ENCODE assay signal across 8 mouse cellular contexts in genomic region chr2:151701231-151702145, GRCm38 (mm10). TPM values are rescaled to one million over a fixed set of nuclear protein-coding genes. Genes with fewer than 3 reads are reported as not detected.
DNase-seq lines count a peak whose midpoint lies in the region; ATAC-seq lines count a peak whose summit lies in the region.

TSS of gene Tmem74b (plus strand) at chr2:151702008.

- H3K27ac ChIP-seq in embryonic facial prominence, embryonic 13.5 days = no peak within 1 kb of the TSS
- H3K27ac ChIP-seq in limb, embryonic 10.5 days = peak within 1 kb of the TSS; percentile 80

- H3K4me3 ChIP-seq in embryonic facial prominence, embryonic 13.5 days = peak within 1 kb of the TSS; percentile 71
- peak within 1 kb of the TSS; percentile 74 for H3K4me3 ChIP-seq in limb, embryonic 10.5 days

- H3K36me3 ChIP-seq in embryonic facial prominence, embryonic 13.5 days = no peaks in the 10 kb centered on the region
- H3K36me3 ChIP-seq in limb, embryonic 10.5 days = no peaks in the 10 kb centered on the region

- H3K9me3 ChIP-seq in embryonic facial prominence, embryonic 13.5 days = no peaks in the 10 kb centered on the region
- no peaks in the 10 kb centered on the region for H3K9me3 ChIP-seq in limb, embryonic 10.5 days (replicated peaks)

- WGBS in embryonic facial prominence, embryonic 13.5 days = 3% methylated on average over 24 of the region's 25 CpGs
- 5% methylated on average over 25 of the region's 25 CpGs for WGBS in limb, embryonic 10.5 days

- no peak for ATAC-seq in embryonic facial prominence, embryonic 13.5 days (ENCODE audit: insufficient number of reproducible peaks, insufficient read depth, low FRiP score, low TSS enrichment, low read depth)

- H3K4me2 ChIP-seq in embryonic facial prominence, embryonic 13.5 days = peak within 1 kb of the TSS; percentile 100

- 0 out of 2 replicates have a peak, but pooled peaks cover 6% of the 10 kb centered on the region for H3K4me1 ChIP-seq in embryonic facial prominence, embryonic 13.5 days
- peaks cover 17% of the 10 kb centered on the region for H3K4me1 ChIP-seq in limb, embryonic 10.5 days

- peaks cover 57% of the 10 kb centered on the region for H3K27me3 ChIP-seq in embryonic facial prominence, embryonic 13.5 days
- peaks cover 70% of the 10 kb centered on the region for H3K27me3 ChIP-seq in limb, embryonic 10.5 days (ENCODE audit: low read depth, poor library complexity, severe bottlenecking)

- H3K9ac ChIP-seq in embryonic facial prominence, embryonic 13.5 days = peak within 1 kb of the TSS; percentile 80

- peak; percentile 7 for DNase-seq in kidney, adult 18-20 months
- DNase-seq in kidney, postnatal 25 days = no peak
- peak; percentile 52 for DNase-seq in ES-CJ7 (ENCODE audit: low read depth, low spot score)
- DNase-seq in limb, embryonic 10.5 days (ENCODE audit: low spot score) = no peak
- DNase-seq in retina, postnatal 7 days (ENCODE audit: low read depth, low spot score) = peak; percentile 3
- no peak for DNase-seq in c-Kit-positive CD71-positive TER-119-positive erythroid progenitor cells, embryonic 14.5 days (ENCODE audit: low spot score)
- no peak for DNase-seq in T-cell, adult 2 months (ENCODE audit: low spot score)

RNA-seq across cellular contexts. Expression of gene Tmem74b, which starts in this region (rescaled TPM):
- polyA plus RNA-seq in embryonic facial prominence, embryonic 13.5 days (2015; fragmentation: Nextera tagmentation; extraction: Ambion mirVana) = 3.1 and 4.3 TPM in 2 replicates
- polyA plus RNA-seq in limb, embryonic 10.5 days (2016; fragmentation: Nextera tagmentation; extraction: Ambion mirVana) = 2.3 and 2.8 TPM in 2 replicates

Comparison
In these comparisons a context has a peak if more than half of its experiments do, and no peak if none do; other contexts are left out.
1. DNase-seq: peak in kidney, adult 18-20 months (single experiment), ES-CJ7 (single experiment) and retina, postnatal 7 days (single experiment); none in kidney, postnatal 25 days (0 of 2), limb, embryonic 10.5 days (single experiment), c-Kit-positive CD71-positive TER-119-positive erythroid progenitor cells, embryonic 14.5 days (single experiment) and T-cell, adult 2 months (single experiment).